Mouse (Mus musculus): ENCODE results near the gene Rela. TPM values are rescaled to one million over a fixed set of nuclear protein-coding genes. Genes with fewer than 3 reads are reported as not detected.

Gene Rela
- total RNA-seq, 2 experiments from 2014 or later: 21.0 to 26.7 TPM

DNA sequence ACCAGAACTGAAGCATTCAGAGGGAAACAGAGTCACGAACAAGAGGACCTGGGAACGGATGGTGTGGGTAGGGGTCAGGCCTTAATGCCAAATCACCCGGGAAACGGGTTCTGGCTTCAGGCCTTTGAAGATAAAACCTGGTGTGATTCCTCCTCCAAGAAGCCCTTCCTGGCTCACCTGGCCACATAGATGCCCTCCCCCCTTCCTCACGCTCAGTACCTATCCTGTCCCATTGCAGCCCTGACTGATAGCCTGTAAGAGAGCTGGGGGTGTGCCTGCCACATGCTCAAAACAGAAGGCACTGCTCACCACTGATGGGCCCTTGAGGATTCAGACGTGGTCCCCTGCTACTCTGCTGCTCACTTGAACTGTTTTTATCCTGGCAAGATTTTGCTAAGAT, 56.5 kb downstream of the Rela start:
- DNase-seq (ENCODE audit: low spot score in 2 of 2): no peak

DNA sequence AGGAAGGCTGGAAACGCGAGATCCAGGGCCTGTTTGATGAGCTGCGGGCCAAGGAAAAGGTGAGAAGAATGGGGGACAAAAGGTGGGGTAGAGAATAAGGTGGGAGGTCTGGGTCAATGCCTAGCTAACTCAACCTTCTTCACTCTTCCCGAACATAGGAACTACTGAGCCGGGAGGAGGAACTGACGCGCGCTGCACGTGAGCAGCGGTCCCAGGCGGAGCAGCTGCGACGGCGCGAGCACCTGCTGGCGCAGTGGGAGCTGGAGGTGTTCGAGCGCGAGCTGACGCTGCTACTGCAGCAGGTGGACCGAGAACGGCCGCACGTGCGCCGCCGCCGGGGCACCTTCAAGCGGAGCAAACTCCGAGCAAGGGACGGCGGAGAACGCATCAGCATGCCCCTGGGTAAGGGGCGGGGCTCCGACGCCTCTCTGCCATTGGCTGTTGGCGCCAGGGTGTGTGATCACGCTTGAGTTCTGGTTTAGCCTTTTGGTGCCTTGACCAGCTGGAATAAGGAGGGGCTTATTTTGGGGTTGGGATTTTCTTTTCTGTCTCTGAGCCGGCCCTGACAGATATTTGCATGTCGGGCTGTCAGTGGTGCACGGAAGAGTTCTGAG, 58.7 kb downstream of the Rela start:
- DNase-seq (ENCODE audit: low spot score in 2 of 2): no peak

Small RNAs within 50 kb of the gene (microRNA-seq; reads per million reads assigned to microRNA genes)
- 0.57 to 1.1 reads per million in 2 experiments for gene Mir6987

Other genes with a start within 250 kb of the Rela start
- gene Sart1, start 248.8 kb upstream of the Rela start, total RNA-seq (2021): 10 to 100 TPM; 81.1 to 91.5 TPM
- under 1 TPM in 1 of 2 experiments, not detected in 1; 0.67 TPM for gene Tsga10ip, start 235.0 kb upstream of the Rela start, total RNA-seq (2021)
- gene Drap1, start 212.5 kb upstream of the Rela start, total RNA-seq (2021): 100 to 1,000 TPM; 269 to 270 TPM
- 10 to 100 TPM; 63.0 to 63.6 TPM for gene AI837181, start 212.3 kb upstream of the Rela start, total RNA-seq (2021)
- not detected for gene Fosl1, start 189.9 kb upstream of the Rela start, total RNA-seq (2021)
- gene Ccdc85b, start 179.6 kb upstream of the Rela start, total RNA-seq (2021): 10 to 100 TPM; 29.9 to 31.8 TPM
- gene Fibp, start 176.9 kb upstream of the Rela start, total RNA-seq (2021): 100 to 1,000 TPM in 1 of 2 experiments, 10 to 100 TPM in 1; 96.3 to 101 TPM
- gene Ctsw, start 169.0 kb upstream of the Rela start, total RNA-seq (2021): 1 to 10 TPM in 1 of 2 experiments, under 1 TPM in 1; 0.41 to 1.2 TPM
- 10 to 100 TPM; 16.8 to 20.9 TPM for gene Efemp2, start 163.5 kb upstream of the Rela start, total RNA-seq (2021)
- 10 to 100 TPM; 34.3 to 35.6 TPM for gene Mus81, start 149.1 kb upstream of the Rela start, total RNA-seq (2021)
- gene Cfl1, start 147.0 kb upstream of the Rela start, total RNA-seq (2021): 1,000 to 10,000 TPM; 1,666 to 1,748 TPM
- 1 to 10 TPM; 6.3 to 8.1 TPM for gene 1700020D05Rik, start 133.7 kb upstream of the Rela start, total RNA-seq (2021)
- gene Snx32, start 126.9 kb upstream of the Rela start, total RNA-seq (2021): 10 to 100 TPM; 70.5 to 74.2 TPM
- gene Ovol1, start 76.8 kb upstream of the Rela start, total RNA-seq (2021): not detected
- 1 to 10 TPM; 7.1 to 8.8 TPM for gene Ap5b1, start 69.5 kb upstream of the Rela start, total RNA-seq (2021)
- 10 to 100 TPM; 84.4 to 90.5 TPM for gene Rnaseh2c, start 35.6 kb upstream of the Rela start, total RNA-seq (2021)
- 10 to 100 TPM; 83.3 to 83.5 TPM for gene Kat5, start 27.2 kb upstream of the Rela start, total RNA-seq (2021)
- 10 to 100 TPM; 22.8 to 26.1 TPM for gene Sipa1, start 26.2 kb downstream of the Rela start, total RNA-seq (2021)
- 10 to 100 TPM; 16.1 to 17.0 TPM for gene Map3k11, start 51.3 kb downstream of the Rela start, total RNA-seq (2021)
- 10 to 100 TPM; 66.3 to 72.2 TPM for gene Pcnx3, start 51.4 kb downstream of the Rela start, total RNA-seq (2021)
- gene Kcnk7, start 66.9 kb downstream of the Rela start, total RNA-seq (2021): not detected
- 10 to 100 TPM; 15.6 to 20.1 TPM for gene Ehbp1l1, start 88.8 kb downstream of the Rela start, total RNA-seq (2021)
- gene Fam89b, start 92.2 kb downstream of the Rela start, total RNA-seq (2021): 10 to 100 TPM; 32.1 to 41.1 TPM
- 10 to 100 TPM; 24.7 to 32.7 TPM for gene Ltbp3, start 103.4 kb downstream of the Rela start, total RNA-seq (2021)
- 10 to 100 TPM; 73.6 to 75.1 TPM for gene Scyl1, start 133.9 kb downstream of the Rela start, total RNA-seq (2021)
- 10 to 100 TPM; 19.8 to 20.1 TPM for gene Frmd8, start 237.8 kb downstream of the Rela start, total RNA-seq (2021)
- 1 to 10 TPM; 3.6 to 3.7 TPM for gene Slc25a45, start 240.3 kb downstream of the Rela start, total RNA-seq (2021)

Data from layer of hippocampus, postnatal 14 days (tissue).